Mouse (Mus musculus) heart, adult 8-10 months (tissue): ENCODE measurements at regions not wholly inside any gene's neighbourhood (a gene's known extent, or its start where the extent isn't known, plus 50 kb on each side); places are given as distances from the start of the nearest gene placed in this dataset.

Experiments used
- DNase-seq: peaks from one replicate; pipeline ENCODE4 v3.0.0; 2022; ENCODE audit warnings: low spot score

DNA sequence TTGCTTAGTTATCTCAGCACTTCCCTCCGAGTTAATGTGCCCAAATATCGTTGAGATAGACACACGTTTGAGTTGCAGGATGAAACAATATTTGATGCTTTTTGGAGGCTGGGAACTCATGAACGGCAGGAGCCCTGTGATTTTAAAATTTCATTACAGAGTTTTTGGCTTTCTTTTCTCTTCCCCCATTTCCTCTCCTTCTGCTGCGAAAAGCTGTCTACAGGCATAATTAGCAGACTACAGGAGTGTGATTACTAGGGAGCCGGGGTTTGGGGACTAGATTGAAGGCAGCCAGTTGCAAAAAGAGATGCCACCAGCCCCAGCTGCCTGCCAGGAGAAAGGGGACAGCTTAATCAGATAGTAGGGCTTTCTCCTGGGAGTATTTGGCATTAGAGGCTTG is 274.2 kb upstream of the Mki67 start:
- DNase-seq = no peak

DNA sequence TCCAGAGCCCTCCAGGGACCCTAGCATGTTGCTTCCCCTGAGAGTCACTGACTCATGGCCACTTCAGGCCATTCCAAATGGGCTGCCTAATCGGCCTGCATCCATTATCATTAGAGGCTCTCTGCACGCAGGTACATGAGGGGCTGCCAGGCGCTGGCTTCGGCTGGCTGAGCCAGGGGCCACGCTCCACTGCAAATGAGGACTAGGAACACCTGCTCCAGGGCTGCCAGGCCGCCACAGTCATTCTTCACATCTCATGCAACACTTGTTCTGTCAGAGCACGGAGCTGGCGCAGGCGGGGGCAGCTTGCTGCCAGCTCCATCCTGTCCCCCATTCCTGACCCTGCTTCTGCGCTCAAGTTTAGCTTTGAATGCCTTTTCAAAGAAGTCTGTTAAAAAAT is 280.7 kb upstream of the Mki67 start:
- no peak for DNase-seq

DNA sequence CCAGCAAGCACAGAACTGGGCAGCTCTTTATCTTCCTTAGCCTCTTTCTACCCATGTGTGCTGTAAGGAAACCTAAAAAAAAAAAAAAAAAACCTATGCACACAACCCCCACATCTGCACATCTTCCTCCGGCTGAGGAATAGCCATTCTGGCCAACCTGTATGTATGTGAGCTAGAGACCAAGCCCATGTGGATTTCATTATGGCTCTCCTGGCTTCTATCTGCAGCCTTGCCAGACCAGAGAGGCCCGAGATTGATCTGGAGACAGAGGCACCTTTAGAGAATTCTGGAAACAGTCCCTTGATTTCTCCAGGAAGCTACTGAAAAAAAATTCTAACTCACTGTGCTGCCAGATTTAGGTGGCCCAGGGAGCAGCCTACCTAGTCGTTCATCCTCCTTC is 281.5 kb upstream of the Mki67 start:
- no peak for DNase-seq

DNA sequence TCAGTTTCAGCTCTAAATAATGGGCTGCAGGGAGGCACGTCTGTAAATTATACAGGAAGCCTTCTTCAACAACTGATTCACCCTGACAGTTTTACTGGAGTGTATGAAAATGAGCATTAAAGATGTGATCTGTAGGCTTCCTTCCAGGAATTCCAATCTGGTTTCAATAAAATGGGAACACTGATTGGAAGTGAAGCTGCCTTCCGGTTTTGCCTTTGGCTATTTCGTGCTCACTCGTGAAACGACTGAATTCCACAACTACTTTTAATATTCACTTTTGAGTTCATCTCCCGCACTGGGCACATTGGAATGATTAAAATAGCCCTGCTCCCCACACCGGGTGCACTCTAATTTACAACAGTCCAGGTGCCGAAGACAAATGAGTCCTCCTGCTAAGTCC is 286.2 kb upstream of the Mki67 start:
- no peak for DNase-seq

DNA sequence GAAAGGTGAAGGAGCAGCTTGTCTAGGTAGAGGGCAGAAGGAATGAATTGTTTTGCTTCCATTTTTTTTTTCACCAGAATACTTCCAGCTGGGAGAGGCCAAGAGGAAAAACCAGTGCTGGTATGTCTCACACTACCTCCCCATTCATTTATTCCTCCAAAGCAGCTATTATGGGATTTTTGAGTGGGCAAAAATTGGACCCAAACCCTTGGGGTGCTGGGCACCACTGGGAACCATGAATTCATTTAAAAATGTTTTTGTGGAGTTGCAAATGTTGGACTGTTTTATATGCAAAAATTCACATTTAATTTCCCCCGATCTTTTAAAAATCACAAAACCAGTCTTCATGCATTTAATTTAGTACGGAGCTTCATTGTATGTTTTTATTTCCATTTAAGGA is 287.1 kb upstream of the Mki67 start:
- no peak for DNase-seq

DNA sequence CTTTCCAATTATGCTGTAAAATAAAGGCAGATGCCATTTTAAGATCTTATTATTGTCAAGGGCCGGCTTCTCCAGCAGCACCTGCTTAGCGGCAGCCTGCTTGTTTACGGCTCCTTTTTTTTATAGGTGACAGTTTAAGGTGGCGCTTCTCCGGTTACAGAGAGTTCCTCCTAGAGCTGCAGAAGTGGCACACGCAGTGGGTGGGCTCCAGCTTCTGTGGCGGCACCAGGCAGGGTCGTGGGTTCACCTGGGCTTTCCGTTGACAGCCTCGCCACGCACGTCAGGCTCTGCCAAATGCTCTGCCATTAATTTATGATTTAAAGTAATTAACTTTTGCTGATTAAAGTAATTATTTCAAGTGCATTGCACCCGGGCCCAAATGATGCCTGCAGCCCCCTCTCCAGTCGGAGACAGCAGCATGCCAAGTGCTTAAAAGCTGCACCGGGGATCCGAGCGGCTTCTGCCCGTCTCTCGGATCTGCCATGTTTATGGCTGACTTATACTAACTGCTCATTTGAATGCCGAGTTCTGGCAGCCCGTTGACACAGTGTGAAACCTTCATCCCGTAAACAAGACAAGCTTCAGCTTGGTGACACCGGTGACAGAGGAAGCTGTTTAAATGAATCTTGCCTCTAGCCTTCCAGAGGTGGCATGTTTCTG is 291.8 kb upstream of the Mki67 start:
- no peak for DNase-seq

DNA sequence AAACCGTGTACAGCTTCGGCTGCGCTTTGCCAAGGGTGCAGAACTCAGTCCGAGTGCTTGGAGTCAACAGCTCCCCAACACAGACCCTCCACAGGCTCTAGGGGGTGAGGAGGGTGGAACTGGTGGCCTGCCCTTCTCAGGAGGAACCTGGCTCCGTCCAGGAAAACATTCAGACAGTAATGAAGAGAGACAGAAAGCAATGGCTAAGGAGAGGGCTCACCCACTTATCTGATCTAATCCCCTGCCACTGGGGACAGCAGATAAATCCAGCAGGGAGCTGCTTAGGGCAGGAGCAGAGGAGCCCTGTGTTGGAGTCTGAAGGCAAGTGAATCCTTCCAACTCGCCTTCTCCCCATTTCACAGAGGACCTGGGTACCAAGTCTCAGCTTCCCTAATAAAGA is 292.3 kb upstream of the Mki67 start:
- DNase-seq = no peak

DNA sequence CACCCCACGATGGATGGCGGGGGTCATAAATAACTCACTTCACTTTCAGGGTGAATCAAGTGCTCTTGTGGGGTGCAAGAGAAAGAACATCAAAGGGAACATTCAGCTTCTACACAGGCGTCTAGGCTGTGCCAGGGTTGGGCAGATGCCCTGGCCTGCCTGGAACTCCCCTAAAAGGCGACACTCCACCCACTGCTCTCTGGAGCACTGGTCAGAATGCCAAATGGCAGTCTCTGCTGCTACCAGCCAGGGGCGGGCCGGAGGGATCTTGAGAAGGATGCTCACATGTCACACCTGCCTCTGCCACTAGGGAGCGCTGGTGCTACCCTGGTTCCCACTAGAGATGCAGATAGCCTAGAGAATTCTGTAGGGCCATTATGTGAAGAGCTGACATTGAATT is 293.9 kb upstream of the Mki67 start:
- DNase-seq = peak; percentile 19

DNA sequence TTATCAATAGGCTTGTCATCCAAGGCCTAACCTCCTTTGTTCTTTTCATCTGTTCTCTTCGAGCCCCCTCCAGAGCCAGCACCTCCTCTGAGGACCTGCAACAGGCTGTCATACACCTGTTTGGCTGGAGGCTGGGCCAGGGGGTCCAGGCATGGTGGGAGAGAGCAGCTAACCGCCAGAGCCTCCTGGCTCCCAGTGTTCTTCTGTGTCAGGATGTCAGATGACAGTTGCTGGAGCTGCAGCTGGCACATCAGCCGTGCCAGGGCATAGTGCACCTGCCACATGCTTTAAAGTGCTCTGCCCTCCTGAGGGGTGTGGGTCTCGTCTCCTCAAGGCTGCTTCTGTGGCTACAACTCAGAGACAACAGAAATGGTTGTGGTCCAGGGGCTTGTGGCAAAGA is 298.5 kb upstream of the Mki67 start:
- no peak for DNase-seq

DNA sequence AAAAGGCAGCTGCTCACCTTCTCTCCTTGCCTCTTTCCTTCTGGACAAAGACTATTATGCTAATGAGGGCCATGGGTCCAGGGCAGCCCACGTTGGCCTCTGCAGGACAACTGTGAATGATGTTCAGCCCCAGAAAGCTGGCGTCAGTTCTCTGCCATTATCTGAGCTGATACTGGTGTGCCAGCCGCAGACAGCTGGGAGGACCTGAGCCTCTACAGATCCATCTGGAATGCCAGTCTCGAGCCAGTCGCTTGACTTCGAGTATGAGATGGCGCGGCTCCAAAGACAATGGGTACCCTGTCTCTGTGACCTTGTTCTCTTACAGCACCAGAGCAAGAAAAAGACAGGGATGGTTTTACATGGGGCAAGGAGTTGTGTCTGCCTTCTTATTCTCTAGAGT is 300.8 kb upstream of the Mki67 start:
- peak; percentile 49 for DNase-seq

DNA sequence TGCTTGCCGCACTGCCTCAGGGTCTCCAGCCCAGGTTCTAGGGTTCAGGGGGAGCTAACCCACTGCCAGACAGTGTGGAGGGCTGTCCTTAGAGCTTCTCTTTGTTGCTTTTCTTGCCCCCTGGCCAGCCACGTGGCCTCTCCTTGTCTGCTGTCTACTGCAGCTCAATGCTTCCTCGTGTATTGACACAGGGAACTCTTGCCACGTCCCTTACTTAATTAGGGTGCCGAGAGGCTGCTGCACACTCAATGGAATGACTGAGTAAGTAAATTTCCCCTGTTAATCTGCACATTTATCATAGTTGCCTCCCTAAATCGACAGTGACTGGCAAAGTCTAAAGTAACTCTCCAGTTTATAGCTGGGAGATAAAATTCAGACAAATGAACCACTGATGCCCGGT is 304.4 kb upstream of the Mki67 start:
- DNase-seq = no peak

DNA sequence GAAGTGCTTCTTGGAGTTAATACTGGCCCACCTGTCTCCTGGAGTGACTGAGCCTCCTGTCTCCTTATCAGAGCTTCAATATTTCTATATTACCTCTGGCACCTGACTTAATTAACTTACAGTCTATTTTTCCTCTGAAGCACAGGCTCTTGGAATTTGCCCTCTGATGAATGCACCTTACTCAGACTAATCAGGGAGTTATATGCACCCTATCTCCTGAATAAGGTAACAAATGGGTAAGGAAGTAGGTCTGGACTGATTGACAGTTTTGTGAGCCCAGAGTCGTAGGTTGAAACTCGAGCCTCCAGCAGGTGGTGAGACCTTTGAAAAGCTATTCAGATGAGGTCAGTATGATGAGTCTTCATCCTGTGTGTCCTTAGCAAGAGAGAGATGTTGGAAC is 304.9 kb upstream of the Mki67 start:
- no peak for DNase-seq

DNA sequence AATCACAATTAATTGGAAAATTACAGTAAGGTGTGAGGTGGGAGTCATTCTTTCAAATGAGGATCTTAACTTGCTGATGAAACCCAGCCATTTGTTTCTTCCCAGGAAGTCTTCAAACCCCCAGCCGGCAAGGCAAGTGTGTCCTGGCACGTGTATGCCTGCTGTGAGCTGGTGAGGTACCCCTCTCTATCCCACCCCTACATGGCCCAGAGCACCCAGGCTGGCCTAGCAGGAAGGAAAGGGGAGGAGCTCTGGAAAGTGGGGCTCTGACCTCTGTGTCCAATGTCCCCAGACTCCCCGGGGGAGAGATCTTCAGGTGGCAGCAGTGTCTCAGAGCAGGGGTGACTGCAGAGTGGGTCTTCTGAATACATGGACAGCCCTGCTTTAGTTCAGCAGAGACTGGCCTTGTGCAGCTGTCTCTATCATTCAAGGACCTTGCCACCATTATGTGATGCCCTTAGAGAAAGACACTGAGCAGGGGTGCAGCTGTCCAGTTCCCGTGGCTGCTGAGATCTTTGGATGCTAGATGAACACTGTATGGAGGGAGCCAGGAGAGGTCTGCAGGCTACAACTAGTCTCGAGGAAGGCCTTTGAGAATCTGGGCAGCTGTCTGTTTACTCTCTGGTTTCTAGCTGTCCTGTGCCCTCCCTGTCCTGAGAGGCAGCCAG is 306.8 kb upstream of the Mki67 start:
- DNase-seq = no peak

DNA sequence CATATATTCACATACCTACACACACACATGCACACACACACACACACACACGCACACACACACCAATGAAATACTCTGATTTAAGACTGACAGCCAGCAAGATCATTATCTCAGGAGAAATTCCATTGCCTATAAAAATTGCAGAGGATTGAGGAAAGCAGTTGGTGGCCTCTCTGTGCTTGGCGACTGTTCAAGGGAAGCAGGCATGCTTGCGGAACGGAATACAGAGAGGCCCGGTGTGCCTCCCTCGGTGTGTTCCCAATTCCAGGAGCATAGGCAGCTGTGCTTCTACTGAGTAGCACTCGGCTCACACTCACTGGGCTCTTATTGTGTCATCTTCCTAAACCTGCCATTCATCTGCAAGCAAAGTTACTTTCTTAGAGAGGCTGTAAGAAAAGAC is 310.3 kb upstream of the Mki67 start:
- DNase-seq = no peak

DNA sequence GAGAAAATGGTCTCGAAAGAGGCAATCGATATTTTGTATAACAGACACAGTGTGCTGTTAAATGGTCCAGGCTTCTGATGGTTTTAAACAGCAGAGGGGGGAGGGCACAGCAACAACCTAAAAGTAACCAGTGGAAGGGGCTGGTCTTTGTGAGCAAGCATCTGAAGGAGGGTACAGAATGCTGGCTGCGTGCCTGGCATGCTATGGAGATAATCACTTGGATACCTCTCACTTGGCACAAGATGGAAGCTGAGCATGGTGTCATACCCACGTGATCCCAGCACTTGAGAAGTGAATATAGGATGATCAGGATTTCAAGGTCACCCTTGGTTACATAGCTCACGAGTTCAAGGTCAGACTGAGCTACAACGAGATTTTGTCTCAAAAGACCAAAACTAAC is 315.9 kb upstream of the Mki67 start:
- DNase-seq = no peak

DNA sequence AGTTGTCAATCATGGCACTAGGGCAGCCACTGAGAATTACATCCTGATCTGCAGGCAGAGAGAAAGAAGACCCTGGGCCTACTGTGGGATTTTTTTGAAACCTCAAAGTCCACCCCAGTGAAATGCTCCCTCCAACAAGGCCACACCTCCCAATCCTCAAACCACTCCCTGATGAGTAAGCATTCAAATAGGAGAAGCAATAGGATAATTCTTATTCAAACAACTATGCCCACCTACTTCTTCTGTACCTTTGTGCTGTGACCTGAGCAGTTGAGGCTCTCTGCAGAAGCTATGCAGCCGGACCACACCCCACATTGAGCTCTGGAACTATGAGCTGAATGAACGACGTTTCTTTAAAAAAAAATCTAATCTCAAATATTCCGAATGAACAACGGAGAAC is 317.4 kb upstream of the Mki67 start:
- DNase-seq = no peak

DNA sequence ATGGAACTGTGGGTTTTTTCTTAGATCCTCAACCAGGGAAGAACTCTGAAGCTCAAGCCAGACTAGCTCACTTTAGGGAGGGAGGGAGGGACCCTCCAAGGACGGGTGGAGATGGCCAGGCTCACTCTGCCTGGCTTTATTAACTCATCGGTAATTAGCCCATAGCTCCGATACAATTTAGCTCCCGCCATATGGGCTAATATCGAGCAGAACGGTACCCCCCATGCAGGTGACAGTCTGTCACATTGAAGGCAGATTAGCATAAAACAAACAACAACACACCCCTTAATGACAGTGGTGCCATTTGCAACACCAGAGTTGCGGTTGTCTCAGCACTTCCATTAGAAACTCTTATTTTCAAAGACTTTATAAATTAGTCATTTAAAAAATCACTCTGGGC is 319.6 kb upstream of the Mki67 start:
- DNase-seq = no peak

DNA sequence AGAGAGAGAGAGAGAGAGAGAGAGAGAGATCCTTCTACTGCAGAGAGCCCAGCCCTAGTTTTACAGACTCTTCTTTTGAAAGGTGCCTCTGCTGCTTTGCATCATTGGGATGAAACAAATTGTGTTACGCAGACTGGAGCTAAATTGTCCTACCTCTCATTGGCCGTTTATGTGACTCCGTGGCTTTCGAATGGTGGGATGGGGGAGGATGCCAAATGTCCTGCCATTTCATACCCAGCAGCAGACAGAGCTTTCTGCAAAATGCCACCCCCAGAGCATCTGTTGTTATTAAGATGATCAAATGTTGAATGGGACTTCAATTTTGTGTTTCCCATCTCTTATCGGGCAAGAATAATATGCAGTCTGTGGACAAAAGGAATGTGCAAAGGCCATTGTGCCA is 321.9 kb upstream of the Mki67 start:
- no peak for DNase-seq

DNA sequence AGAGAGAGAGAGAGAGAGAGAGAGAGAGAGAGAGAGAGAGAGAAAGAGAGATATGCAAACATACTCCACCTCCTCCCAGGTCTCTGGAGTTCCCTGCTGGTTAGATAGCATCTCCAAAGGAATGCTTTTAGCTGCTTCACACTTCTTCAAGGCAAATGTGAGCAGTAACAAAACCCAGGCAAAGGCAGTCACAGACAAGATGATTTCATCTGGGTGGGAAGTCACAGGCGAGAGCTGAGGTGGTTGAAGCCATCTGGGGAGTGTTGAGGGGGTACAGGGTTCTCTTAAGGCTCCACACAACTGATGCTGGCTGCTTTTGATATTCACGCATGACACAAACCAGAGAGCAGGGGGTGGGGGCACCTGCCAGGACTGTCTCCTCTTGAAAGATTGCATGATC is 322.7 kb upstream of the Mki67 start:
- no peak for DNase-seq

DNA sequence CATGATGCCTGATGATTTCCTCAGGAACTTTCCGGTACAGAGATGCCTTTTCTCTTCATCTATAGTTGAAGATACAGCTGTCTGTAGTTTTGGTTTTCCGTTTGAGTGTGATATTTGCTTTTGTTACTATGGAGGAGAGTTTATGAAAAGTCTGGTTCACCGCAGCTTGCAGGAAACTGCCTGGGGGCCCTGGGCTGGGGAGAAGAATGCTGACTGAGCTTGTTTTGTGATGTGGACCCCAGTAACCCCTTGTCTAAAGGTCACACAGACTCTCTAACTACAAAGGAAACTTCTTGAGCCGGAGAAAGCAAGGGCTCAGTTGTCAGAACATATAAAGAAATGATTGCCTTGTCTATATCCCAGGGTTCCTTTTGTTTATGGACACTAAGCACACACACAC is 325.8 kb upstream of the Mki67 start:
- DNase-seq = no peak

DNA sequence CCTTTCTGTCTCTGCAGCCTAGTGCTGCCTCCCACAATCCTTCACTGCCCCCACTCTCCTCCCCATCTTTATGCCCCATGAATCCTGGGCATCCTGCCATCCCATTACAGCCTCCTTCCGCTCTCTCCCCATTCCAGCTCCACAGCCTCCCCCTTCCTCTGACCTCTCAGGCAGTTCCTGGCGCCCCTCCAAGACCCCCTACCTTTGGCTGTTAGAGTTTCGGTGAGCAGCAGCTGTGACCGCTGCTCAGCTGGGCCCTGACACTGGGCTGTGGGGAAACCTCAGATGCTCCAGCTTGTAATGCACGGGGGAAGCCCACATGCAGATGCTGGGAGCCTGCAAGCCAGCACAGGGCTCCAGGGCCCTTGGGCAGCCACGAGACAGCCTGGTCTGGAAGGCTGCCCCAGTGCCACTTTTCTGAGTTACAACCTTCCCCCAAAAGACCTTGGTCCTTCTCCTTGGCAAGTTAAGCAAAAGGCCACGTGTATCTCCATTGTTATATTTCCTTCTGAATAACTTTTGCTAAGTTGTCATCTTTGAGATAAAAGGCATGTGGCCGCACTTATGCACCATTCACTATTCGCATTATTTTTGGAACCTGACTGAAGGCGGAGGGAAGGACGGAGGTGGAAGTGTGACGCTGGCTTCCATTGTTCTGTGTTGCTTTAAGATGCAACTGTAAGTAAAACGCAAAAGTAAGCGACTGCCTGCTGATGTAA is 330.6 kb upstream of the Mki67 start:
- DNase-seq = peak; percentile 19

DNA sequence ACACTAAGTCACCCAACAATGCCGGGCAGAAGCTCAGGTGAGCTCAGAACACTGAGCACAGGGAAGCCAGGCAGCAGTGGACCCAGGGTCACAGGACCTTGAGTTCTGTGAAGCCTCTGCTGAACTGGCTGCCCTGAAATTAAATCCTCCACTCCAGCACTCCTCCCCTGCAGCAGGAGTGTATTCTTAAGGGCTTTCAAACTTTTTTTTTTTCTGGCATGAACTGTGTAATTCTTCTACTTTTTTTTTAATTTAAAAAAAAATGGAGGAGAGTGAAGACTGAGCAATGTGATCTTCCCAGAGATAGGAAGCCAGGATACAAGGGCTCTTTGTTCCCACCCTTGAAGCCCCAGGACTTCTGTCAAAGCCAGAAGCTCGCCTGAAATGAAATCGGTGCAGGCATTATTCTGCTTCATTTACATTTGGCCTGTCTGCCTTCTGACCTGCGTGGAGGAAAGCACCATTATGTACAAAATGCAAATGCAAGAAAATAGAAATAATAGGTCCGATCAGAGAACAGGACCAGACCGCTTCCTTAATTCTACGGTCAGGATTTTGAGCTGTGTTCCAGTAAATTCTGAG is 331.3 kb upstream of the Mki67 start:
- DNase-seq = no peak
